Mouse (Mus musculus) frontal cortex, postnatal 36 days (tissue): ENCODE results near the gene Cfap74.
"Not testable (repeated sequence)": the region's sequence is repeated elsewhere in the genome, so short reads cannot be mapped to it uniquely, and the experiment has no call there.

ENCODE experiments used
- DNase-seq, 2 experiments: peaks; one replicate each; pipeline ENCODE4 v3.0.0; 2022; ENCODE audit warnings: low spot score in 2 of 2

Cfap74 gene

DNA sequence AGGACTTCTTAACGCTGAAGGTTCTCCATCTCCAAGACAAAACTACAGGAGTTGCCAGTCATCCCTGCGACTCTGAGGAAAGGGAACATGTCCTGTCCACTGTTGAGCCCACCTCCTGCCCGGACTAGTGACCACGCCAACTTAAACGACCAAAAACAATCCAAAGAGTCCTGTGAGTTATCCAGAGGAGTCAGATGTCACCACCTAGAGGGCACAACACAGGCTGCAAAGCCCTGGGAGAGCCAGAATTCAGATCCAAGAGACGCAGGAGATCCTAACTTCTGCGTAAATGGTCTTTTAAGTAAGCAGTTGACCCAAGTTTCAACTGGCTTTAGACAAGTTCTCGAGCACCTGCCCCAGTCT, 314 bp upstream of the Cfap74 start:
- DNase-seq, result no peak

DNA sequence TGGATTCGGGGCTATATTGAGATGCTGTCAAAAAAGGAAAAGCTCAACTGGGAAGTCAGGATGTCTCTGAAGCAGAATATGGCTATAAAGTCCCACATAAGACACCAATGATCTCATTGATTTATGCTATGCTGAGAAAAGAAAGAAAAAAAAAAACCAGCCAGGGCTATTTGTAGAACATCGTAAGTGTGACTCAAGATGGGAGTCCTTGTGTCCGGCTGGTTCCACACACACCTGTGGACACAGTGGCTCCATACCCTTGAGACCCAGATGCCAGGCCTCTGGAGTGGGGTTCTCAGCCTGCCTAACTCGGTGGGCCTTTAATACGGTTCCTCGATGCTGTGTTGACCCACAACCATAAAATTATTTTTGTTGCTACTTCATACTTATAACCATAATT, 3.1 kb downstream of the Cfap74 start:
- DNase-seq, result no peak

DNA sequence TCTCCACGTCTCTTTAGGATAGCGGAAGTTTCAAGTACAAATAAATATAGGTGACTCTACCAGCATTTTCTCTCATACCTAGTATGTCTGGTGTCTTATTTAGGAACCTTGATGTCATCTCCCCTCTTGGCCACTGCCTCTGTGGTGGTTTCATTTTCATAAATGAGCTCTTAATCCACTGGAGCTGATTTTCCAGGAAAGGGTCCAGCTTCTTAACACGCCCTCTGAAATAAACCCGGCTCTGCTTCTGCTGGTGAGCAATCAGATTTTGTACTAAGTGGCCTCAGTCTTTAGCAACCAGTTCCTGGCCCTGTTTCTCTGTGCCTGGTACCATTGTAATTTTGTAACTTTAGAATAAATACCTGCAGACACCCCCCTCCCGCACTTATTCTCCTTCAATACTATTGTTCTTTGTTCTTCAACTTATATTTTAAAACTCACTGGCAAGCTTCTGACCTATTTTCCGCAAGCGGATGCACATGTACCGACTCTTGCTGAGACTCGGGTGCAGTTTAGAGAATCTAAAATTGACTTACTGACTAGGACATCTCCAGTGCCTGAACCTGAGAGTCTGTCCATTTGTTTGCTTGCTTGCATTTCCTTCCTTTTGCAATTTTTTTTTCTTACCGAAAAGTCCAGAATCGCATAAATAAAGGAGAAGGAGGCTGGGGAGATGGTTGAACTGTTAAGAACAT, 4.8 kb downstream of the Cfap74 start:
- DNase-seq, result no peak

DNA sequence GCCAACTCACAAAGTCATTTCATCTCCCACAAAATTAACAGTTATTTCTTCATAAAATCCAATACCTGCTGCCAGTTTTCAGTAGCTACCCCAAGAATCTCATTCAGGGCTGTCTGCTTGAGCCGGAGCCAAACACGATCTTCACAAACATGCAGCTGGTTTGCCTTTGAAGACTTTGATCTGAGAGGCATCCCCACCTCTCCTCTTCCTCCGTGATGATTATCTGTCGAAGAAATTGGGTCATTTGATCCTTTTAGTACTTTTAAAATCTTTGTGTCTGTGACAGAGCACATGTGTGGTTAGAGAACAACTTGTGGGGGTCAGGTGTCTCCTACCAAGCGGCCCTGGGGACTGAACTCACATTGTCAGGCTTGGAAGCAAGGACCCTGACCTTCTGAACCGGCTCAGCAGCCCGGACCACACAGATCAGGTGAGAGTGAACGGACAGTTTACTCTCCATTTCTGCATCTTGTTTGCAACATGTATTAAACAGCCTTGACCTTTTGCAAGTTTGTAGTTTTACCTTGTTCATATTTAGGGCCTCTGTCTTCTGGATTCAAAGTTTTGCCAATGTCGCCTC, 5.8 kb downstream of the Cfap74 start:
- DNase-seq, result no peak

DNA sequence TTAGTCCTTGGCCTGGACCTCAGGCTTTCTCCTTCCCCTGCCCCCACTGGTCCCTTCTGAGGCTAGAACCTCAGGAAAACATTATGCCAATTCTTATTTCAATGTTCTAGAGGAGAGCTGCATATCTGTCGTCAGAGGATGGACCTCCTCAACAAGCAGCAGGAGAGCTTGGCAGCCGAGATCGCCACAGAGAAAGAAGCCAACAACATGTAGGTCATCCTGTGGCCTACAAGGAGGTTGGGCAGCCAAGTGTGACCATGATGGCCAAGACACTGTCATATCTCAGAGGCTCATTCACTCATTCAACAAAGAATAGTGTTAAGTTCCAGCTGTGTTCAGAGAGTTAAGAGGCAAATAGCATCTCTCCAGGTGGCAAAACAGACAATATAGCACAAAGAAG, 11.1 kb downstream of the Cfap74 start:
- DNase-seq, result no peak

DNA sequence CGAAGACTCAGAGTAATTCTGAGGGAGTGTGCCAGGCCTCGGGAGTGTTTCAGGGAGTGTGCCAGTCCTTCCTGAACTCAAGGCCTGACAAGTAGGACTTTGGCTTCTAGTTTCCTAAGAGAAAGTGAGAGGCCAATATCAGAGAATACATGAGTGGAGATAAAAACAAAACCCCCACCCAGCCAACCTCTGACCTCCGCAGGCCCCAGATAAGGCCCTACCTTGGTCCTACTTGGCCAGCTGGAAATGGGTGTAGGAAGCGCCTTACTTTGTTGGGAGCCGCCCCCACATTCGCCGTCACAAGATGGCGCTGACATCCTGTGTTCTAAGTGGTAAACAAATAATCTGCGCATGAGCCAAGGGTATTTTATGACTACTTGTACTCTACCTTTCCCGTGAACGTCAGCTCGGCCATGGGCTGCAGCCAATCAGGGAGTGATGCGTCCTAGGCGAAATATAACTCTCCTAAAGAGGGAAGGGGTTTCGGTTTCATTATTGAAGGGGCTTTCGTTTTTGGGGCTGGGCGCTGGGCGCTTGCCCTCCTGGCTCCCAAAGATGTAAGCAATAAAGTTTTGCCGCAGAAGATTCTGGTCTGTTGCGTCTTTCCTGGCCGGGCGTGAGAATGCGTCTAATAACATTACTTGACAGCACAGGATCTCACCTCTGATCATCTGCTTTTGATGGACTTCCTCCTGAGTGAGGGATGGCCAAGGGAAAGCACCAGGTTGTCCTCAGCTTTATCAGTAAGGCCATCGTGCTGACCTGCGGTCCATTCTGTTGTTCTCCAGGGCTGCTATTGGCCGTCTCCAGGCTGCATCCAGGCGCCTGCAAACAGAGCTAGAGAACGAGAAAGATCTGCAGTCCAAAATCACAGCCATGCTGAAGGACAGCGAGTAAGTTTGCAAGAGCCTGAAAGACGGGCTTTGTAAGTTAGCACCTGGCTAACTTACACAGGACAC, 12.7 kb downstream of the Cfap74 start:
- not testable (repeated sequence) for DNase-seq

DNA sequence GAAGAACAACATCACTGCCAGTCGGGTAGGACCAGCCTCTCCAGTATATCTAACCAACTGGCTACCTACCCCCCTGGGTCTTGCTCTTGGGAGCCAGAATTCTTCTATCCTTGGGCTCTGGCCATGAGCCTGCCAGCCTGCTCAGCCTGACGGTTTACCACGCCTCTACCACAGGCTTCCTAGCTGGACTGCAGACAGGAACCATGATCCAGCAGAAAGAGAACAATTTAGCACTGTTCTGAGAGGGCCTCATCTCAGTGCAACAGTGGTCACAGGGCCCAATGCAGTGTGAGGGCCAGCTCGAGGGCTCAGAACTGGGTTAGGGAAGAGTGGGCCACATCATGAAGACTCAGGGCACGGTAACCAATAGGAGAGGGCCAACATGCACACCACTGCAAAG, 15.0 kb downstream of the Cfap74 start:
- DNase-seq, result no peak

DNA sequence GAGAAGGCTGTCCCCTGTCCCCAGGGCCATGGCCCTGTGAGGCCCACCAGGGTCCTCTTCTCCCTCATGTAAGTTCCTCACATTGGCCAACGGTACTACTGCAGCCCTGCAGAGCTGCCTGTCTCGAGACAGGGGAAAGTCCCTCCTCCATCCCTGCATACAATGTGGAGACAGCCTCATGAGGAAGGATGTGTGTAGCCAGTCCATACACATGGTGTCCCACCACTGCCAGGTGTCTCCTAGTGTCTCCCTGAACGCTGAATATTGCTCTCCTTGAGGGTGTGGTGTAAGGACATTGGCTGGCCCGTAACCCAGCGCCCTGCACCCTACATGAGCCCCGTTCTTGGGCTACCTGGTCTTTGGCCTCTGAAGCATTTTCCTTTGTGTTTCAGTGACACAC, 17.3 kb downstream of the Cfap74 start:
- DNase-seq, result no peak

DNA sequence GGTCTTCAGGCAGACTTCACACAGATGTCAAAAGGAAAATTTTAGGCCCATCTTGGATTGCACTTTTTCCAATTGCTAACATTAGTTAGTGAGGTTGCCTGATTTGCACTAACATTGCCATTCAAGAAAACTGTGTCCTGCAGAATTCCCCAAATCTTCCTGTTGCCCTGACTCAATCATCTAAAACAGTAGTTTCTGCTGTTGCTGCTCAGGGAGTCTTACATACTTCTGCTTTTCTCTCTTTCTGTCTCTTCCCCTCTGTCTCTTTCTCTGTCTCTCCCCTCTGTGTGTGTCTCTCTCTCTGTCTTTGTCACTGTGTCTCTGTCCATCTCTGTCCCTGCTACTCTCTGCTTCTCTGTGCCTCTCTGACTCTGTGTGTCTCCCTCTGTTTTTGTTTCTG, 19.5 kb downstream of the Cfap74 start:
- DNase-seq, result no peak

DNA sequence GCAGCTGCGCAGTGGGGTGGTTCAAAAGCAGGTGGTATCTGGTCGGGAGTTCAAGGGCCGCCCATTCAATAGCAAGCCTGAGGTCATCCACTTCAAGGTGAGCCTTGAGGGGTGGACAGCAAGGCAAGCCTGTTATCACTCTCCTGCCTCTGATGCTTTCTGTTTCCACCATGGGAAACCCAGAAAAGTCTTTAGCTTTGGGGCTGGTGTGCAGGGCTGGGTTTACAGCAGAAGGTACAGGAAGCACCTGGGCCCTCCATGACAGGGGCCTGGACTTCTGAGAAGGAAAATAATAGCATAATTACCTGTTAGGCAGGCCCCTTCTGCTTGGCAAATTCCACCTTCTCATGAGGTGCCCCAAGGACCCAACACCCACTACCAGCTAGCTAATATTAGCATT, 20.2 kb downstream of the Cfap74 start:
- DNase-seq, result no peak

DNA sequence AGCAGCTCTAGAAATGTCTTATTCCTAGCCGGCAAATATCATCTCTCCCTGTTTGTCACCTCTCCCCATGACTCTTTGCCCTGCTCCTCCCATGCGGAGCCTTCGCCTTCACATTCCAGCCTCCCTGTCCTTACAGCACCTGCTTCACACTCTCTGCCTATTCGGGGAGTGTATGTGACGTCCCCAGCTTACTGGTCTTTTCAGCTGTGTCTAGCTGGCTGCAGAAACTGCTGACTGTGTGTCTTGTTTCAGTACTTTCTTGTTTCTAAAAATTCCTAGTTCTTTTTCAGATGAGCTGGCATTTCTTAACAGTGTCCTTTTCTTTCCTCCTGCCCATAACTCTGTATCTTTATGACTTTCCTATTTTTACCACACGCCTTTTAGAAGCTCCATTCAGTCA, 23.4 kb downstream of the Cfap74 start:
- DNase-seq, result peak; percentile 15 to 33

DNA sequence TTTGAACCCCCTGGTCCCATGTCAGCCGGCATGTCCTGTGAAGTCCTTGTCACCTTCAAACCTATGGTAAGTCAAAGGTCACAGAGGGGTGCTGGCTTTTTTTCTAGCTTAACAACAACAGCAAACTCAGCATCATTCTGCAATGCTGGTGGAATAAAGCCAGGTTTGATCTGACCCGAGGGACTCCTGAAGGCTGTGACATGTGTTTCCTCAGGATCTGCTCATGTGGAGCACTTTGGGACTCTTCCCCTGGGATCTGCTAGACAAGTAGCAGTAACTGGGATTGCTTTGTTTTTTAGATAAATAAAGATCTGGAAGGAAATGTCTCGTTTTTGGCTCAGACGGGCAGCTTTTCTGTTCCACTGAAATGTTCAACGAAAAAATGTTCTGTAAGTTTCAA, 25.0 kb downstream of the Cfap74 start:
- no peak for DNase-seq

DNA sequence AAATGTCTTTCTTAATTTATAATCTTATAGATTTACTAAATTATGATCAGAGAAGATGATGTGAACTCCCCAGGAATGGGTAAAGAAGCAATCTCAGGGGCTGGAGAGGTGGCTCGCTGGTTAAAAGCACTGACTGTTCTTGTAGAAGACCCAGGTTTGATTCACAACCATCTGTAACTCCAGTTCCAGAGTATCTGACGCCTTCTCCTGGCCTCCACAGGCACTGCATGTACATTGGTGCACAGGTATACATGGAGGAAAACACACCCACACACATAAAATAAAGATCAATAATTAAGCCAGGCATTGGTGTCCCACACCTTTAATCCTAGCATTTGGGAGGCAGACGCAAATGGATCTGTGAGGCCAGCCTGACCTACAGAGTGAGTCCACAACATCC, 33.8 kb downstream of the Cfap74 start:
- DNase-seq, result no peak

DNA sequence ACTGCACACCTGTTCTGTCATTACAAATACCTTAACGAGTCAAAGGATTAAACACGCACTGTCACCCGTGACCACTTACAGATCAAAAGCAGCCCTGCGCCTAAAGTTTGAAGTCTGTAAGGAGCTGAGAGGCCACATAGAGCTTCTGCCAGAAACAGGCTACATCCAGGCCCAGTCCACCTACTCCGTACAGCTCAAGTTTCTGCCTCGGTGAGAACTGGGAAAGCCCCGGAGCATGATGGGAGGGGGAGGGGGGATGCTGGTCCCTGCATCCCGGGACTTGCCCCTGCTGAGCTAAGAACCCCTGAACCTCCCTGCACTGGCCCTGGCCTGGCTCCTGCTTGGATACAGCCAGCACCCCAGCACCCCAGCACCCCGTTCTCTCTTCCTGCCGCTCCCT, 42.6 kb downstream of the Cfap74 start:
- DNase-seq, result no peak

DNA sequence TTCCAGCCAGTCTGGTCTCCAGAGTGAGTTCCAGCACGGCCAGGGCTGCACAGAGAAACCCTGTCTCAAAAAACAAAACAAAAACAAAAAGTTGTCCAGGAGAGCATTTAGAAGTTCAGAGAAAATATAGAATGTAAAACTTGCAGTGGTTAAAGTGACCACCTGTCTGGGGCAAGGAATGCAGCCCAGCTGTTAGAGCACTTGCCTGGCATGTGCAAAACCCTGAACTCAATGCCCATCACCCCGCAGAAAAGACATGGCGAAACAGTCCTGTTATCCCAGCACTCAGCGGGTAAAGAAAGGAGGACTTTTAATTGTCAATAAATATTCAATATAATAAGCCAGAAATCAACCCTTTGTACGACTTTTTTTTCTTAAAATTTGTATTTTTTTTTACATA, 49.6 kb downstream of the Cfap74 start:
- DNase-seq, result no peak

DNA sequence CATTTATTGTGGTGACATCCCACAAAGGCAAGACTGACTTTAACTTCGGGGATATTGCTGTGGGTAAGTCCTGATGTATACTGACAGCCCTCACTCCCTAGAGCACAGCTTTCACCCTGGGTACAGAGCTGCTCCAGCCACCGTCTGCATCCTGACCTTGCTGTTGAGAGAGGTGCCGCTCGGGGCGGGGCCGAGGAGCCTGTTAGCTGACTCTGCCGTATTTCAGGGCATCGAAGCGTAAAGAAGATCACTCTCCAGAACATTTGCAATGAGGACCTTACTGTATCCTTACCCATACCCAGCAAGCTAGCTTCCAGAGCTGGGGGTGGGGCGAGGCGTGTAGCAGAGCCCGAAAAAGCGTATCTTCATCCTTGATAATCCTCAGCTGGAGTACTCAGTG, 54.1 kb downstream of the Cfap74 start:
- DNase-seq, result no peak

DNA sequence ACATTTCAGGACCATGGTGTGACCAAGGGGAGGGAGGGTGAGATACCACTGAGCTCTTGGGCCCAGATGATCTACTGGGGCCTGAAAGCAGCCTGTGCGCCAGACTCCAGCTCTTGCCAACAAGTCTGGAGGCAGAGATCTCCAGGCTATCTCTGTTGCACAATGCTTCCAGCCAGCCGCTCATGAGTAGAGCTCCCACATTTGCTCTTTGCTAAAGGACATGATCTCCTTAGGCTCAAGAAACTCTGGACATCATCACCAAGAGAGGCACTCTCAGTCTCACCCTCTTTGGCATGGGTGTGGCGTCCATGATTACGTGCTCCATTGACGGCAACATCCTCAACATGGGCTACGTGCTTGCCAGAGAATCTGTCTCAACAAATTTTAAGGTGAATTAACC, 54.6 kb downstream of the Cfap74 start:
- DNase-seq, result no peak

DNA sequence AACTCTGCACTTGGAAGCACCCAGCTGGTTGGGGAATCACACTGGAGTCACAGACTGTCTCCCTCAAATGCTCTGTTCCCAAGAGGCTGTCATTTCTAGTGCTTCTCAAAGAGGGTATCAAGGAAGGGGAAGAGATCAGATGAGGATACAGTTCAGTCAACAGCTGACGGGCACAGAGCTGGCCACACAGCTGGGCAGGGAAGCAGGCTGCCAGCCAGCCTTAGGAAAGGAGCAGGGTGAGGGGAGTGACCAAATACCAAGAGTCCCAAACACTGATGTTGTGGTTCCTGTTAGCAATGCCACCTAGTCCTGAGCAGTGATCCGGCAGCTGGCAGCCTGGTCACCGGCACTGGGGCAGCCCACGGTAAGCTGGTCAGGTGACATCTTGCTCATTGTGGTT, 55.1 kb downstream of the Cfap74 start:
- no peak for DNase-seq

DNA sequence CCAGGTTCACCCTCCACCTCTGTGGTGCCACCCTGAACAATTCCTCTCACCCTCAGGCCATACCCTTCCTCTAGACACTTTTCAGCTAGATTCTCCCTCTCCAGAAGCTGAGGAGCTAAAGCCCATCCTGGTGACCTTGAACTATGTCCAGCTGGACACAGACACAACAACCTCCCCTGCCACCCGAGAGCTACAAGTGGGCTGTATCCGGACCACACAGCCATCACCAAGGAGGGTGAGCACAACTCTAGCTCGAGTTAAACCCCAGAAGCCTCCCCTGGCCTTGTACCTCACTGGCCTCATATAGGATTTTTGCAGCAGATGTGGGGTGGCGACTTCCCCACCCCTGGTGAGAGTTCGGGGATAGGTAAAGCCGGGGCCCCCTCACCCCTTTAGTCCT, 56.6 kb downstream of the Cfap74 start:
- no peak for DNase-seq

DNA sequence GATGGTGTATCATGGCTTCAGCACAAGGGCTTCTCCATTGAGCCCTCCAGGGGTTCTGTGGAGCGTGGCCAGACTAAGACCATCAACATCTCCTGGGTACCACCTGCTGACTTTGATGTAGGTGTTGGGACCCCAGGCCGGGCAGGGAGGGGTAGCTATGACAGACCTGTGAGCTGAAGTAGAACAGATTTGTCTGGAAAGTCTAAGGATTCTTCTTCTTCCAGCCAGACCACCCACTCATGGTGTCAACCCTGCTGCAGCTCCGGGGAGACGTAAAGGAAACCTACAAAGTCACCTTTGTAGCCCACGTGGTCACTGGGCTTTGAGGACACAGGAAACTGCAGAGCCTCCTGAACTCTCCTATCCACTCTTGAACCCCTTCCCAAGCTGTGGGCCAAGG, 57.1 kb downstream of the Cfap74 start:
- no peak for DNase-seq

DNA sequence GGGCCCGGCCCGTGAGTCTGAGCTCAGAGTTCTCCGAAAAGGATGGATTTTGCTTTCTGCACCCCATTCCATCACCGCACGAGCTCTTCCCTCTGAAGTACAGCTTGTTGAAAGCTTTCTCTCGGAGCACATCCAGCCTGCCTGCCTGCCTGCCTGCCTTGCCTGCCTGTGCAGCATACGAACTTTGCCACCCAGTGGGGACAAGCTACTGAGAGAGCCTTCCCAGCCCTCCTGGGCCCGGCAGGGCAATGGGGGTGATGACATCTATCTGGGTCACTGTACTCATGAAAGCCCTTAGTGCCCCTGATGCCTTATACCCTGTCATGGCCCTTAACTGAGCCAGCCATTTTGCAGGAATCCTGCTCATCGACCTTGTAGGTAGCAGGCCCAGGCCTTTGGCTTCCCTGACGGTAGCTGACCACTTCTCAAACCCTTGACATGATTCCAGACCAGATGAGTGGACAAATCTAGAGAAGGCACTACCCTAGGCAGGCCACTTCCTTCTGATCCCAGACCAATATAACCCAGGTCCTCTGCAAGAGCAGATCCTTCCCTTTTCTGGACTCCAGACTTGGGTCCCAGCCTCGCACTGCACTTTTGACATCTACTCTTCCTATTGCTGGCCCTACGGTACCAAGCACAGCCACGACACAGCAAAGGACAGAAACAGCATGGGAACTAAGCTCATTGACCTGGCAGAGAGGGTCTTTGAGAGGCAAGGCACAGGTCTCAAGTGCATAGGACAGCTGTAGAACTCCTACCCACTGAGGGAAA, 58.4 kb downstream of the Cfap74 start:
- DNase-seq, result no peak

DNA sequence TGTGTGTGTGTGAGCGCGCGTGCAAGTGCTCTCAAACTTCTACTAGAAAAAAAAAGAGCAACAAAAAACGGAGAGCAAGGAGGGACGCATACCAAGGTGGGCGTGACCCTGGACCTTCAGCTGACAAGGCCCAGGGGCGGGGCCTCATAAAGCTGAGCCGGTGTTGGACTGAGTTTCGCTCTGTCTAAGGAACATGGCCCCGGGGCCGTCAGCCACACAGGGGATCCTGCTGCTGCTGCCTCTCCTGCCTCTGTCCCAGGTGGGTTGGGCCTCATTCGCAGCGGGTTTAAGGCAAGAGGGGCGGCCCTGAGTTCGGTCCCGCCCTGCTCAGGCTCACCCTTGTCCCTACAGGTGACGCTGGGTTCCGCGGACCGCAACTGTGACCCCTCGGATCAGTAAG, 60.0 kb downstream of the Cfap74 start, which contains the start of gene Tmem52:
Gene Tmem52 (plus strand): TSS at position 163 of the 400 bp plus-strand sequence.
- no peak for DNase-seq
